8 mouse cellular contexts compared by ENCODE assay signal in the genomic region with DNA sequence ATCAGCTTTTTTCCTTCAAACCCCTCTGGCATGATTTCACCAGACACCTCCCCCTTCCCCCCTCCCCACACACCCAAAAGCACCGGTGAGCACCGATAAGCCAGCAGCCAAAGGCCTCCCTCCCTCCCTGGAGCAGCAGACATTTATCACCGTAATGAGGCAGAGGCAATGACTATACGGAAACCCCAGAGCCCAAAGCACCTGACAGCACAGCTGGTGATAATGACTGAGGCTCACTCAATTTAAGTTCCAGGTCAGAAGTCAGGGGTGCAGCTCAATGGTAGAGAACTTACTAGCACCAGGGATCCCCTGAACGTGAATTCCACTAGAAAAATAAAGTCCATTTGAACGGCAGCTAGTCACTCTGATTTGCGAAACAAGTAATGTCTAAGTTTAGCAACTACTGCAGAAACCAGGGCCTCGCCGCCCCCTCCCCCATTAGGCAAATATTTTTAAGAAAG. TPM values are rescaled to one million over a fixed set of nuclear protein-coding genes. Genes with fewer than 3 reads are reported as not detected.
A peak's percentile ranks its signal among the peaks of the same experiment; 100 is the strongest.
DNase-seq lines count a peak whose midpoint lies in the region; ATAC-seq lines count a peak whose summit lies in the region.

No protein-coding gene starts in this region.

- 11% methylated on average over 9 of the region's 9 CpGs for WGBS in kidney, embryonic 16.5 days
- WGBS in heart, embryonic 11.5 days (ENCODE audit: insufficient replicate concordance) = 5% methylated on average over 9 of the region's 9 CpGs
- WGBS in neural tube, embryonic 13.5 days = 15% methylated on average over 9 of the region's 9 CpGs

- DNase-seq in kidney, postnatal 10 days = no peak
- peak; percentile 84 for DNase-seq in liver
- no peak for DNase-seq in urinary bladder, postnatal 14 days (ENCODE audit: low spot score)
- no peak for DNase-seq in right cerebral cortex, postnatal 4 days

- H3K9me3 ChIP-seq in kidney, embryonic 16.5 days (ENCODE audit: low read length) = no peaks in the 10 kb centered on the region
- no peaks in the 10 kb centered on the region for H3K9me3 ChIP-seq in heart, embryonic 11.5 days (replicated peaks; ENCODE audit: control insufficient read depth, low read length)
- H3K9me3 ChIP-seq in neural tube, embryonic 13.5 days = no peaks in the 10 kb centered on the region

- peaks cover 26% of the 10 kb centered on the region for H3K4me1 ChIP-seq in kidney, embryonic 16.5 days (ENCODE audit: insufficient read depth, low read length)
- peaks cover 8% of the 10 kb centered on the region for H3K4me1 ChIP-seq in brown adipose tissue, adult 24 weeks (ENCODE audit: control insufficient read depth, insufficient read depth, insufficient read length, low read length)
- H3K4me1 ChIP-seq in heart, embryonic 11.5 days (ENCODE audit: control insufficient read depth, insufficient read depth, low read length) = peaks cover 15% of the 10 kb centered on the region
- peaks cover 30% of the 10 kb centered on the region for H3K4me1 ChIP-seq in neural tube, embryonic 13.5 days (replicated peaks)

- H3K27me3 ChIP-seq in kidney, embryonic 16.5 days (ENCODE audit: insufficient read depth, low read length) = no peaks in the 10 kb centered on the region
- no peaks in the 10 kb centered on the region for H3K27me3 ChIP-seq in heart, embryonic 11.5 days (ENCODE audit: control insufficient read depth, insufficient read depth, low read length)
- H3K27me3 ChIP-seq in neural tube, embryonic 13.5 days = 0 out of 2 replicates have a peak, but pooled peaks cover 5% of the 10 kb centered on the region

- peak overlapping the region; percentile 66 for H3K4me3 ChIP-seq in kidney, embryonic 16.5 days (ENCODE audit: low read length)
- H3K4me3 ChIP-seq in brown adipose tissue, adult 24 weeks (ENCODE audit: insufficient read depth, low read depth, low read length) = peak overlapping the region; percentile 23; the same call in 1 of the 2 replicates
- H3K4me3 ChIP-seq in heart, embryonic 11.5 days (ENCODE audit: low read depth, low read length) = peak overlapping the region; percentile 84
- peak overlapping the region; percentile 82 for H3K4me3 ChIP-seq in neural tube, embryonic 13.5 days

- peak overlapping the region; percentile 58 for H3K4me2 ChIP-seq in kidney, embryonic 16.5 days (replicated peaks; ENCODE audit: low read depth, low read length)
- H3K4me2 ChIP-seq in heart, embryonic 11.5 days = peak overlapping the region; percentile 95
- H3K4me2 ChIP-seq in neural tube, embryonic 13.5 days = peak overlapping the region; percentile 76

- no peak for ATAC-seq in kidney, embryonic 16.5 days (ENCODE audit: low FRiP score, low TSS enrichment)
- ATAC-seq in heart, embryonic 11.5 days (replicated peaks; ENCODE audit: insufficient number of reproducible peaks, low FRiP score, low TSS enrichment) = peak; percentile 64; the same call in 1 of the 2 replicates
- ATAC-seq in neural tube, embryonic 13.5 days (ENCODE audit: low read depth) = peak; percentile 29; the same call in 1 of the 2 replicates

- H3K27ac ChIP-seq in kidney, embryonic 16.5 days (ENCODE audit: low read length) = no peak overlapping the region
- no peak overlapping the region for H3K27ac ChIP-seq in brown adipose tissue, adult 24 weeks (replicated peaks; ENCODE audit: low read depth, low read length)
- H3K27ac ChIP-seq in heart, embryonic 11.5 days (ENCODE audit: low read depth, low read length) = peak overlapping the region; percentile 95
- 0 out of 2 replicates have a peak overlapping the region, but pooled peaks have one; percentile 13 for H3K27ac ChIP-seq in neural tube, embryonic 13.5 days (replicated peaks)

- H3K9ac ChIP-seq in kidney, embryonic 16.5 days (replicated peaks; ENCODE audit: low read length) = peak overlapping the region; percentile 10
- peak overlapping the region; percentile 56 for H3K9ac ChIP-seq in heart, embryonic 11.5 days (ENCODE audit: low read depth, low read length)
- peak overlapping the region; percentile 62 for H3K9ac ChIP-seq in neural tube, embryonic 13.5 days

- H3K36me3 ChIP-seq in kidney, embryonic 16.5 days (ENCODE audit: insufficient read depth, low read length) = peaks cover 31% of the 10 kb centered on the region
- peaks cover 11% of the 10 kb centered on the region for H3K36me3 ChIP-seq in heart, embryonic 11.5 days (ENCODE audit: control insufficient read depth, insufficient read depth, low read length)
- peaks cover 29% of the 10 kb centered on the region for H3K36me3 ChIP-seq in neural tube, embryonic 13.5 days

RNA-seq across cellular contexts. Expression of gene Degs1, which starts 1.3 kb away (rescaled TPM):
- 131 and 134 TPM in 2 replicates for polyA plus RNA-seq in kidney, embryonic 16.5 days (2015; fragmentation: Nextera tagmentation; extraction: Ambion mirVana)
- polyA plus RNA-seq in brown adipose tissue, adult 24 weeks (2012; ENCODE audit: insufficient read depth, insufficient read length, missing spikeins) = 48.7 and 52.0 TPM in 2 replicates
- 157 and 171 TPM in 2 replicates for polyA plus RNA-seq in heart, embryonic 11.5 days (2014; fragmentation: Nextera tagmentation; extraction: Ambion mirVana)
- polyA plus RNA-seq in neural tube, embryonic 13.5 days (2015; fragmentation: Nextera tagmentation; extraction: Ambion mirVana) = 80.5 and 82.9 TPM in 2 replicates

Comparison
In these comparisons a context has a peak if more than half of its experiments do, and no peak if none do; other contexts are left out.
1. H3K27ac ChIP-seq: peak in heart, embryonic 11.5 days (single experiment) and neural tube, embryonic 13.5 days (single experiment); none in kidney, embryonic 16.5 days (single experiment) and brown adipose tissue, adult 24 weeks (single experiment).
2. H3K4me3 ChIP-seq: peak in every context shown above with its lines; median percentile 84 in heart, embryonic 11.5 days; 82 in neural tube, embryonic 13.5 days; 66 in kidney, embryonic 16.5 days; 23 in brown adipose tissue, adult 24 weeks.
3. H3K9ac ChIP-seq: peak in every context shown above with its lines; median percentile 62 in neural tube, embryonic 13.5 days; 56 in heart, embryonic 11.5 days; 10 in kidney, embryonic 16.5 days.
4. Peak in every context shown above with its lines, with median percentiles within 50 percentile points of each other: H3K4me2 ChIP-seq.